In the genomic region with DNA sequence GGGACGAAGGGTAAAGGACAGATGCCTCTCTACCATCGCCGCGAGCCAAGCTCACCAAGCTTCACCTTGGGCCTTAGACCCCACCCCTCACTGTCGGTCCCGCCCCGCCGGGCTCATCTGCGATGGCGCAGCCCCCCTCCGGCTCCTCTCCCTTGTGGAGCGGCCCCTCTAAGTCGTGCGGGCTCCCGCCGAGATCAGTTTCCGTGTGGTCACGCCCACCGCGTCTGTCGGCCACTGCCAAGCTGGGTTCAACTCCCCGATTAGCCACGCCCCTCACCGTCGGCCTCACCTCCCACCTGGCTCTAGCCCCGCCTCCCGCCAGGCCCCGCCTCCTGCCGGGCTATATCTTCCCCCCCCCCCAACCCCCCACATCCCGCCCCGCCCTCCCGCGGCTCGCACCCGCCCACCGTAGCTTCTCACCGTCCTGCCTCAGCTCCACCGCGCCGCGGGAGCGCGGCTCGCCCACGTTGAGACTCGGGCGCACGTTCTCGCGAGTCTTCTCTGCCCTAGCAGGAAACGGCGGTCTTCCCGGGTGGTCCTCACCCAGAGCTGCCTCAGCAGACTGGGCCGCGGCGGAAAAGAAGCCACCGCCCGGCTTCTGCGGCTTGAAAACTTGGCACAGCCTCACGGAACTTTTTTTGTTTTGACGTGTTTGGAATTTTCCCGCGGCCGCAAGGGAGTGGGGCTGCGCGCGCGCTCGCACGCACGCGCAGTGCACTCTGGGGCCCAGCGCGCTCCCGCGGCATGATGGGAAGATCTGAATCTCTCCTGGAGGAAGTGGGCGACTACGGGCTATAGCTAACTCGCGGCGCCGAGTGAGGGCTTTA, we compare ENCODE assay signal across 8 mouse cellular contexts.
A peak's percentile ranks its signal among the peaks of the same experiment; 100 is the strongest.
DNase-seq lines count a peak whose midpoint lies in the region; ATAC-seq and TF ChIP-seq lines count a peak whose summit lies in the region.

No protein-coding gene starts in this region.

- no peak for TF ChIP-seq CTCF in gastrocnemius, adult 2 months (IDR thresholded peaks at IDR 0.05)
- no peak; the same call in 1 of the 2 replicates for TF ChIP-seq CTCF in hindbrain, postnatal 0 days (IDR thresholded peaks at IDR 0.05; ENCODE audit: low read depth)
- no peak for TF ChIP-seq CTCF in left cerebral cortex, adult 2 months (IDR thresholded peaks at IDR 0.05)

- peak overlapping the region; percentile 65 for H3K4me2 ChIP-seq in hindbrain, postnatal 0 days (ENCODE audit: low read depth, low read length)

- H3K27me3 ChIP-seq in hindbrain, postnatal 0 days (ENCODE audit: insufficient read depth, low read length) = no peaks in the 10 kb centered on the region

- H3K36me3 ChIP-seq in hindbrain, postnatal 0 days (ENCODE audit: insufficient read depth, low read length) = no peaks in the 10 kb centered on the region

- peak; percentile 100 for DNase-seq in ZHBTc4 (ENCODE audit: low read depth, low spot score)
- peak; percentile 95 for DNase-seq in gastrocnemius, adult 2 months
- DNase-seq in hindbrain, postnatal 0 days (ENCODE audit: low spot score) = peak; percentile 95
- peak; percentile 89 to 90 for DNase-seq in left cerebral cortex, adult 2 months (ENCODE audit: extremely low spot score in 1 of 2, low spot score in 2 of 2)
- DNase-seq in right cerebral cortex, adult 2 months (ENCODE audit: low spot score in 2 of 2) = peak; percentile 87 to 91
- peak; percentile 96 for DNase-seq in urinary bladder, postnatal 14 days (ENCODE audit: low spot score)

- no peaks in the 10 kb centered on the region; the same call in 1 of the 2 replicates for H3K4me1 ChIP-seq in hindbrain, postnatal 0 days (ENCODE audit: insufficient read depth, low read length)

- WGBS in hindbrain, postnatal 0 days = under 1% methylated on average over 72 of the region's 82 CpGs

- peak overlapping the region; percentile 99 for H3K27ac ChIP-seq in gastrocnemius, adult 2 months
- peak overlapping the region; percentile 93 for H3K27ac ChIP-seq in hindbrain, postnatal 0 days
- H3K27ac ChIP-seq in left cerebral cortex, adult 2 months = peak overlapping the region; percentile 97

- H3K9me3 ChIP-seq in hindbrain, postnatal 0 days (ENCODE audit: low read length) = no peaks in the 10 kb centered on the region

- intact Hi-C loops in gastrocnemius, adult 2 months (cut with DNase I) = loop anchor here (5.0 to 10.0 kb wide), 2 partner anchors 131 to 384 kb away; a partner anchor contains a TSS
- intact Hi-C loops in left cerebral cortex, adult 2 months (cut with DNase I) = loop anchor here (1.0 to 5.0 kb wide), 2 partner anchors 131 to 384 kb away; a partner anchor contains a TSS

- peak; percentile 87 for ATAC-seq in common myeloid progenitor, adult 5-6 weeks (replicated peaks; ENCODE audit: low read depth, poor library complexity, severe bottlenecking)
- ATAC-seq in hindbrain, postnatal 0 days = peak; percentile 95
- ATAC-seq in megakaryocyte, adult 5-6 weeks (ENCODE audit: poor library complexity, severe bottlenecking) = peak; percentile 88

- peak overlapping the region; percentile 72 for H3K9ac ChIP-seq in hindbrain, postnatal 0 days (replicated peaks; ENCODE audit: low read length)

- H3K4me3 ChIP-seq in gastrocnemius, adult 2 months = peak overlapping the region; percentile 93
- peak overlapping the region; percentile 64 for H3K4me3 ChIP-seq in hindbrain, postnatal 0 days (ENCODE audit: low read length)
- peak overlapping the region; percentile 94 for H3K4me3 ChIP-seq in left cerebral cortex, adult 2 months

Comparison
In these comparisons a context has a peak if more than half of its experiments do, and no peak if none do; other contexts are left out.
1. Peak in every context shown above with its lines: DNase-seq, ATAC-seq, H3K4me3 ChIP-seq and H3K27ac ChIP-seq.